Mouse (Mus musculus) kidney, embryonic 15.5 days (tissue): ENCODE data around the gene Agtrap. TPM values are rescaled to one million over a fixed set of nuclear protein-coding genes. Genes with fewer than 3 reads are reported as not detected.

Source experiments
- ATAC-seq: fragments of 200-750 bp; cut with Nextera tagmentation; replicated peaks from 2 replicates; pipeline ENCODE4 v1.8.0; 2017; ENCODE audit warnings: moderate TSS enrichment; ENCODE audit not compliant: low FRiP score
- H3K27ac ChIP-seq: fragments of 300-500 bp; sonication (generic); 2 replicates; pipeline ENCODE4 v1.5.1; 2015; ENCODE audit warnings: mild to moderate bottlenecking, inconsistent platforms
- H3K27me3 ChIP-seq: fragments of 300-500 bp; sonication (generic); 2 replicates; pipeline ENCODE4 v1.6.1; 2015; ENCODE audit warnings: inconsistent platforms
- H3K36me3 ChIP-seq: fragments of 300-500 bp; sonication (generic); 2 replicates; pipeline ENCODE4 v1.6.1; 2015; ENCODE audit warnings: inconsistent platforms
- H3K4me1 ChIP-seq: fragments of 300-500 bp; sonication (generic); 2 replicates; pipeline ENCODE4 v1.6.1; 2015; ENCODE audit warnings: inconsistent platforms
- H3K4me2 ChIP-seq: fragments of 300-500 bp; sonication (generic); 2 replicates; pipeline ENCODE4 v1.6.1; 2015; ENCODE audit warnings: moderate library complexity, mild to moderate bottlenecking, inconsistent platforms
- H3K4me3 ChIP-seq: fragments of 300-500 bp; sonication (generic); replicated peaks from 2 replicates; pipeline ENCODE4 v1.5.1; 2015; ENCODE audit warnings: mild to moderate bottlenecking, inconsistent platforms
- H3K9ac ChIP-seq: fragments of 300-500 bp; sonication (generic); 2 replicates; pipeline ENCODE4 v1.6.1; 2015; ENCODE audit warnings: mild to moderate bottlenecking, inconsistent platforms
- H3K9me3 ChIP-seq: fragments of 300-500 bp; sonication (generic); replicated peaks from 2 replicates; pipeline ENCODE4 v1.6.1; 2016; ENCODE audit warnings: inconsistent platforms
- WGBS: fragments of 180-500 bp; shearing (Covaris S2); methylation state at CpG from one replicate; pipeline ENCODE4 v1.1.7; 2015; ENCODE audit warnings: mixed read lengths; 5-methylcytosine and 5-hydroxymethylcytosine counted together
- polyA plus RNA-seq: library from polyadenylated mRNA; unstranded; fragments of >200 nt; fragmentation: Nextera tagmentation; extraction: Ambion mirVana; gene quantifications from 2 replicates; pipeline ENCODE4 v1.2.1, GENCODE M21; 2015

Gene Agtrap
- polyA plus RNA-seq, 1 experiment from 2014 or later, result 24.4 TPM

GRCm38 (mm10) chr4:148069602-148070218 is 18.1 kb downstream of the Agtrap start:
- Histone ChIP-seq H3K4me2 (no peak overlapping the region), H3K4me1 (peaks cover 33% of the 10 kb centered on the region), H3K4me3 (no peak overlapping the region), H3K36me3 (no peaks in the 10 kb centered on the region), H3K9ac (no peak overlapping the region), H3K9me3 (no peaks in the 10 kb centered on the region), H3K27ac (no peak overlapping the region), H3K27me3 (no peaks in the 10 kb centered on the region)
- WGBS, result 86% methylated on average over 9 of the region's 9 CpGs
- ATAC-seq, result no peak

GRCm38 (mm10) chr4:148067346-148067745 is 20.5 kb downstream of the Agtrap start:
- H3K27me3 ChIP-seq, result no peaks in the 10 kb centered on the region
- H3K4me2 ChIP-seq, result no peak overlapping the region
- ATAC-seq, result no peak

DNA sequence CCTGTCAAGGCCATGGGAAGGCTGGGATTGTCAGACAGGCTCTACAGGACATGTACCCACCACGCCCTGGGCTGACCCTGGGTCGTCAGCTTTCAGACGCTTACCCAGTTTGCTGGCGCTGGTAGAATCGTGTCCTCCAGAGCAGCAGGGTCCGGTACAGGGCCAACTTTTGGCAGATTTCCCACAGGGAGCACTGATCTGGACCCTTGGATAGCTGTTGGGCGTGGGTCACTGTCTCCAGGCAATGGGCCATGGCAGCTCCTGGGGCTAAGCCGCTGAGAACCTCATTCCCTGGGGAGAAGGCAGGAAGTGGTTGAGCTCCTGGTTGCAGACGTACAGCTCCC is 21.5 kb downstream of the Agtrap start:
- H3K4me2 ChIP-seq, result 0 out of 2 replicates have a peak overlapping the region, but pooled peaks have one; percentile 5
- peak; percentile 59 for ATAC-seq
- WGBS, result 36% methylated on average over 9 of the region's 9 CpGs

More at GRCm38 (mm10) chr4:148067346-148067745, 20.5 kb downstream of the Agtrap start:
- 77% methylated on average over 8 of the region's 8 CpGs for whole genome bisulfite sequencing
- Histone ChIP-seq H3K9me3 (no peaks in the 10 kb centered on the region), H3K4me3 (no peak overlapping the region), H3K36me3 (no peaks in the 10 kb centered on the region), H3K9ac (no peak overlapping the region), H3K27ac (no peak overlapping the region), H3K4me1 (peaks cover 33% of the 10 kb centered on the region)

GRCm38 (mm10) chr4:148065702-148066400 is 22.0 kb downstream of the Agtrap start:
- Histone ChIP-seq H3K4me3 (no peak overlapping the region), H3K27ac (0 out of 2 replicates have a peak overlapping the region, but pooled peaks have one; percentile 19), H3K27me3 (no peaks in the 10 kb centered on the region), H3K4me1 (peaks cover 28% of the 10 kb centered on the region), H3K36me3 (no peaks in the 10 kb centered on the region), H3K9me3 (no peaks in the 10 kb centered on the region), H3K9ac (no peak overlapping the region), H3K4me2 (0 out of 2 replicates have a peak overlapping the region, but pooled peaks have one; percentile 5)
- peak; percentile 47 for ATAC-seq
- 31% methylated on average over 6 of the region's 6 CpGs for WGBS

More for the DNA sequence above, 21.5 kb downstream of the Agtrap start:
- Histone ChIP-seq H3K4me1 (peaks cover 28% of the 10 kb centered on the region), H3K9me3 (no peaks in the 10 kb centered on the region), H3K4me3 (no peak overlapping the region), H3K27me3 (no peaks in the 10 kb centered on the region), H3K36me3 (no peaks in the 10 kb centered on the region), H3K9ac (no peak overlapping the region), H3K27ac (0 out of 2 replicates have a peak overlapping the region, but pooled peaks have one; percentile 19)

GRCm38 (mm10) chr4:148061086-148061480 is 26.7 kb downstream of the Agtrap start:
- Histone ChIP-seq H3K9me3 (no peaks in the 10 kb centered on the region), H3K36me3 (peaks cover 29% of the 10 kb centered on the region), H3K27me3 (no peaks in the 10 kb centered on the region), H3K27ac (no peak overlapping the region), H3K9ac (no peak overlapping the region), H3K4me3 (no peak overlapping the region), H3K4me2 (no peak overlapping the region), H3K4me1 (peaks cover 18% of the 10 kb centered on the region)
- WGBS, result 84% methylated on average over 9 of the region's 9 CpGs
- ATAC-seq, result no peak

DNA sequence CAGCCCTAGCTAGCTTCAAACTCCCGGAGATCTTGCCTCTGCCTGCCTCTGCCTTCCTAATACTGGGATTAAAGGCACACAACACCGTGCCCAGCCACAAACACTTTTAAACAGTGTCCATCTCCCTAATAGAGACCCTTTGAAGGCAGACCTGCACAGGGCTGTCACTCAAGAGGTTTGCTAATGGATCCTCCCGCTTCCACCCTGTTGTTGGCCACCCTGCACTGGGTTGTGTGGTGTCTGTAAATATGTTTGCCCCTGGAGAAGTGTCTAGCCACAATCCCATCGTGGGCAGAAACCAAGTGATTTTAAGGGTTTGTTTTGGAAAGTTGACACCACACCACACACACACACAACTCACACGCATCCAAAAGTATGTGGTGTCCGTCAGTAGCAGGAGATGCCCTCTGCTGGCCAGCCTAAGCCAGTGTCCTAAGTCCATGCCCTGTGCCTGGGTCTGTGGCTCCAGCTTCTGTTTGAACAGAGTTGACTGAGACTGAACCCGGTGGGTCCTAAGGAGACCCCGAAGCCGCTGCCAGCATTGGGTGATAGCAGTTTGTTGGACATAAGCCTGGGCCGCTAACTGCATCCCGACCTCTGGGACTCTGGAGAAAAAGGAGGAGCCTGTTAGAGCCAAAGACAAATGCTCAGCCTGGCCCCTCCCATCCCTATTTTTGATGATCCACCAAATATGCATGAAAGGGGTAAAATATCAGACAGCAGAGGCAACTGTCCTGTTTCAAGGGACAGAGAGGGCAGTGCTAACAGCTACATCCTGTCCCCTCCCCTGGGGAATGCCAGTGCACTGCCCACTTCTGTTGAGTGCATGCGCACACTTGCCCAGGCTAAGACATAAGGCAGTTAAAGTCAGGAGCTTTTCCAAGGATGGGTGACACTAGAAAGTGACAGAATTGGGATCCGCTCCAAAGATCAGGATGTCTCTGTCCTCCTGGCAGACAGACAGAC is 27.4 kb downstream of the Agtrap start:
- H3K27ac ChIP-seq, result no peak overlapping the region
- no peak overlapping the region for H3K9ac ChIP-seq
- ATAC-seq, result peak; percentile 41
- 52% methylated on average over 13 of the region's 13 CpGs for WGBS
- H3K4me2 ChIP-seq, result no peak overlapping the region
- H3K4me1 ChIP-seq, result peaks cover 11% of the 10 kb centered on the region
- no peak overlapping the region for H3K4me3 ChIP-seq
- H3K36me3 ChIP-seq, result peaks cover 36% of the 10 kb centered on the region
- H3K9me3 ChIP-seq, result no peaks in the 10 kb centered on the region
- no peaks in the 10 kb centered on the region for H3K27me3 ChIP-seq

DNA sequence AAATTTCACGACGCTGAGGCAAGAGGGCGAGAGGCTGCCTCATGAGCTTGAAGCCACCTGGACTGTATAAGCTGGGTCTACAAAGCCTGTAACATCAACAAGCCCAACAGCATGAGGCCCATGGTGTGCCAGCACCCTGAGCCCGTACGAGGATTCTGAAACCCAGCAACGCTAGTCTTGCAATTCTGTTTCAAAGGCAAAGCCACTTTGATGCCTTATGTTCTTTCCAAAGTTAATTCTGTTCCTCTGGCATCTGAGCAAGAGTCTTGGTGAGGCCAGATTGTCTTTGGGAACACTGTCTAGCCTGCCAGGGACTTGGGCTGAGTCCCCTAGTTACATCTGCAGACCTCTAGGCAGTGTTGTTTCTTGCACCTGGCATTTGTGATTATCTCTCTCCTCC is 28.8 kb downstream of the Agtrap start:
- Histone ChIP-seq H3K27me3 (no peaks in the 10 kb centered on the region), H3K4me2 (no peak overlapping the region), H3K9me3 (no peaks in the 10 kb centered on the region), H3K9ac (no peak overlapping the region), H3K36me3 (peaks cover 50% of the 10 kb centered on the region), H3K4me1 (peaks cover 8% of the 10 kb centered on the region), H3K27ac (no peak overlapping the region), H3K4me3 (no peak overlapping the region)
- 92% methylated on average over 6 of the region's 6 CpGs for WGBS
- ATAC-seq, result no peak

DNA sequence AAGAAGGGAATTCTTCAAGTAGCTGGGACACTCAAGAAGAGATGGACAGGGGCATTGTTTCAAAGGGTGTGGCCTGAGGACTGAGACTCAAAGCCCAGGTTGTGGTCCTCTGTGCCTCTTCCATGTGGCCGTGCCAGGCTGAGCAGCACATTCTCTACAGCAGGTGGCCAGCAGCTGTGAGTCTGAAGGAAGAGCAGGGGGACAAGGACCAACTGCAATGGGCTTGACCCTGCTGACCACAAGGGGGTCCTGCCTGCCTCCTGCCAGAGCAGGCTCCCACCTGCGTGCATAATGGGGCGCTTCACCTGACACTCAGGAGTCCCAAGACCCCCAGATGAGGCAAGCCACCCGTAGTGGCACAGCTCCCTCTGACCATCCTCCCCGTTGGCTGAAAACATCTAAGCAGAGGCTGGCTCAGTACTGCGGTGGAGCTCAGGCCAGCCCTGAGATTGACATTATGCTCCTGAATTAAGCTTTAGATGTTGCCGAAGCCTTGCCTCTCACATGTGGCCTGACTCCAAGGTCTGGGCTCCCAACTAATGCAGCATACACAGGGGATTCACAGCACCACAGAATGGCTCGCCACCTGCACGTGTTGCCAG is 29.5 kb downstream of the Agtrap start:
- no peak overlapping the region for H3K9ac ChIP-seq
- H3K9me3 ChIP-seq, result no peaks in the 10 kb centered on the region
- H3K36me3 ChIP-seq, result peaks cover 57% of the 10 kb centered on the region
- H3K27me3 ChIP-seq, result no peaks in the 10 kb centered on the region
- no peak overlapping the region for H3K4me2 ChIP-seq
- 94% methylated on average over 9 of the region's 9 CpGs for WGBS
- H3K4me3 ChIP-seq, result no peak overlapping the region
- no peak for ATAC-seq
- H3K27ac ChIP-seq, result no peak overlapping the region
- peaks cover 8% of the 10 kb centered on the region for H3K4me1 ChIP-seq

DNA sequence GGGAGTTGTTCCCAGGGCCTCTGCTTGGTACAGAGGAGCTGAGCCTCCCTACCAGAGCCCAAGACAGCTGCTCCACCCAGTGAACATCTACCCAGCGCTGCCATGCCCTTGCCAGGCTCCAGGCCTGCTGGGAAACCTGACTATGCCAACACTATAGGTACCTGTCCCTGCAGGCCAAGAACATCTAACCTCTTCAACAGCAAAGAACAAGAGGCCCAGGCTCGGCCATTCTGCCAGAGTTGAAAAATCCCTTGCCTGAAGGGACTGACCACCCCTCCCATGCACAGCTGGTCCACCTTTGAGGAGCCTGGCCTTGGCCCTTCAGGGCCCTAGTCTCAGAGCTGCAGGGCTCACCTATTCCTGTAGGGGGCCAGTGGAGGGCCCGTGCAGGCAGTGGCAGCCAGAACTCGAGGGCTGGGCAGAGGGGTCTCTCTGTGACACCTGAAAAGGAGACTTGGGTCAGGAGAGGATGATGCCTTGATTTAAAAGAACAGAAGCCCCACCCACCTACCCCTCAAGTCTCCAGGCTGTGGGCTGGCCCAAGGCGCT is 30.1 kb downstream of the Agtrap start:
- no peak overlapping the region for H3K4me3 ChIP-seq
- ATAC-seq, result no peak
- WGBS, result 70% methylated on average over 5 of the region's 5 CpGs
- no peak overlapping the region for H3K4me2 ChIP-seq
- no peak overlapping the region for H3K9ac ChIP-seq
- H3K27me3 ChIP-seq, result no peaks in the 10 kb centered on the region
- H3K27ac ChIP-seq, result no peak overlapping the region
- peaks cover 8% of the 10 kb centered on the region for H3K4me1 ChIP-seq
- peaks cover 63% of the 10 kb centered on the region for H3K36me3 ChIP-seq
- no peaks in the 10 kb centered on the region for H3K9me3 ChIP-seq

DNA sequence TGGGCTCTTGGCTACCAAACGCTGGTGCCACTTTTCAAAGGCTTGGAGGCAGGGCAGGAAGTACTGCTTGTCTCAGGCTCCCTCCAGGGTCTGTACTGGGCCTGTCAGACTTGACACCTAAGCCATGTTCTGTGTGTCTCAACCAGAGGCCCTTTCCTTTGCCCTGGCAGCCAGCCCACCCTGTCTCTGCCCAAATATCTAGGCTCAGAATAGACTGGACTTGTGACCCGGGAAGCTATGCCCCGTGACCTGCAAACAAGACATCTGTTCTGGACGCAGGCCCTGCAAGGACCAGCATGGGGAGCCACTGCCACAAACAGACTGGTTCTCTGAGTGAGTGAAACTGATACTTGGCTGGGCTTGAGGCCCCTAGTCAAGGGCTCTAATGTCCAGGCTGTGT is 31.0 kb downstream of the Agtrap start:
- WGBS, result 68% methylated on average over 4 of the region's 4 CpGs
- no peak overlapping the region for H3K4me2 ChIP-seq
- H3K9ac ChIP-seq, result no peak overlapping the region
- 0 out of 2 replicates have a peak overlapping the region, but pooled peaks have one; percentile 25 for H3K27ac ChIP-seq
- no peak overlapping the region for H3K4me3 ChIP-seq
- H3K36me3 ChIP-seq, result peaks cover 72% of the 10 kb centered on the region
- H3K9me3 ChIP-seq, result no peaks in the 10 kb centered on the region
- no peaks in the 10 kb centered on the region for H3K27me3 ChIP-seq
- ATAC-seq, result no peak
- peaks cover 8% of the 10 kb centered on the region for H3K4me1 ChIP-seq

DNA sequence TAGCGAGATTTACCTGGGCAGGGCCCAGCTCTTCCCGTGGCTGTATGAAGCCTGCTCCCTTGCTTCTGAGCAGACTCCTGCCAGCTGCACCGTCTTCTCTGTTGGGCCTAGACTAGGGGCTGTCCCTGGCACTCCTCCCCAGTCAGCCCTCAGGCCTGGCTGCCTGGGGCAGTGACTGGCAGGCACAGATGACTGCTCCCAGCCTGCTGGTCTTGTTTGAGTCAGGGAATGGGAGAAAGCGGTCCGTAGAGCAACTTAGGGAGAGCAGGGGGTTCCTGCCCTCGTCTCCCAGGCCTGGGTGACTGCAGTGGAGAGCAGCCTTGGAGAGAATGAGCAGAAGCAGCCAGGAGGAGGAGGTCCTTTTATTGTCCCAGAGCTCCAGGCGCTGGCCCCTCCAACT is 31.6 kb downstream of the Agtrap start:
- 83% methylated on average over 7 of the region's 7 CpGs for WGBS
- no peaks in the 10 kb centered on the region for H3K9me3 ChIP-seq
- H3K36me3 ChIP-seq, result peaks cover 78% of the 10 kb centered on the region
- H3K4me3 ChIP-seq, result no peak overlapping the region
- H3K4me1 ChIP-seq, result peaks cover 8% of the 10 kb centered on the region
- no peak overlapping the region for H3K4me2 ChIP-seq
- no peak overlapping the region for H3K9ac ChIP-seq
- no peaks in the 10 kb centered on the region for H3K27me3 ChIP-seq
- ATAC-seq, result no peak
- peak overlapping the region; percentile 25; the same call in 1 of the 2 replicates for H3K27ac ChIP-seq
